Mouse (Mus musculus) embryonic fibroblast, embryonic 13.5 days (primary cell): ENCODE results near the gene Dpyd. TPM values are rescaled to one million over a fixed set of nuclear protein-coding genes. Genes with fewer than 3 reads are reported as not detected.

Experiments
- H3K27ac ChIP-seq: 2 replicates; pipeline ENCODE4 v1.5.1; 2012; ENCODE audit warnings: low read length, control low read depth, inconsistent platforms; ENCODE audit not compliant: insufficient read depth
- H3K4me1 ChIP-seq: 2 replicates; pipeline ENCODE4 v1.6.1; 2011; ENCODE audit warnings: low read length; ENCODE audit not compliant: control insufficient read depth, insufficient read depth
- H3K4me3 ChIP-seq: 2 replicates; pipeline ENCODE4 v1.5.1; 2011; ENCODE audit warnings: mild to moderate bottlenecking, control low read depth, low read length; ENCODE audit not compliant: insufficient read depth
- CTCF ChIP-seq: IDR thresholded peaks from 2 replicates; pipeline ENCODE4 v1.5.1; 2011; ENCODE audit warnings: mild to moderate bottlenecking, control low read depth, low read length, moderate library complexity, borderline replicate concordance; ENCODE audit not compliant: insufficient read depth
- POLR2A ChIP-seq: IDR thresholded peaks from 2 replicates; pipeline ENCODE4 v1.6.1; 2011; ENCODE audit warnings: low read depth, mild to moderate bottlenecking, control low read depth, low read length, moderate library complexity
- polyA plus RNA-seq: library from polyadenylated mRNA; stranded (reverse); fragments of >200 nt; gene quantifications from 2 replicates; pipeline ENCODE4 v1.2.4, GENCODE M21; 2011; ENCODE audit warnings: low read depth; ENCODE audit not compliant: missing spikeins, insufficient read length

Gene Dpyd
- polyA plus RNA-seq, 1 experiment = 2.2 TPM

GRCm38 (mm10) chr3:119064746-119065145 is 502.8 kb downstream of the Dpyd start:
- Histone ChIP-seq H3K27ac (no peak overlapping the region), H3K4me3 (no peak overlapping the region), H3K4me1 (no peaks in the 10 kb centered on the region)
- no peak for TF ChIP-seq POLR2A
- no peak for TF ChIP-seq CTCF

- Histone ChIP-seq H3K4me1 (no peaks in the 10 kb centered on the region), H3K4me3 (no peak overlapping the region), H3K27ac (no peak overlapping the region)
- TF ChIP-seq CTCF (no peak), POLR2A (no peak)
Observed at GRCm38 (mm10) chr3:119067221-119067620, 505.3 kb downstream of the Dpyd start.

GRCm38 (mm10) chr3:119086618-119087017 is 524.7 kb downstream of the Dpyd start:
- H3K27ac ChIP-seq = no peak overlapping the region
- TF ChIP-seq CTCF = no peak
- no peak for TF ChIP-seq POLR2A
- H3K4me3 ChIP-seq = no peak overlapping the region
- H3K4me1 ChIP-seq = no peaks in the 10 kb centered on the region

- Histone ChIP-seq H3K4me3 (no peak overlapping the region), H3K27ac (no peak overlapping the region), H3K4me1 (no peaks in the 10 kb centered on the region)
- TF ChIP-seq POLR2A (no peak), CTCF (no peak)
Observed at GRCm38 (mm10) chr3:119095223-119095886, 533.4 kb downstream of the Dpyd start.

- no peak overlapping the region for H3K4me3 ChIP-seq
- H3K27ac ChIP-seq = no peak overlapping the region
- TF ChIP-seq CTCF (no peak), POLR2A (no peak)
- H3K4me1 ChIP-seq = no peaks in the 10 kb centered on the region
Observed at GRCm38 (mm10) chr3:119126003-119126402, 564.1 kb downstream of the Dpyd start.

GRCm38 (mm10) chr3:119128076-119128475 is 566.1 kb downstream of the Dpyd start:
- TF ChIP-seq CTCF (no peak), POLR2A (no peak)
- Histone ChIP-seq H3K27ac (no peak overlapping the region), H3K4me3 (no peak overlapping the region), H3K4me1 (no peaks in the 10 kb centered on the region)

GRCm38 (mm10) chr3:119143034-119143433 is 581.1 kb downstream of the Dpyd start:
- no peak for TF ChIP-seq POLR2A
- no peak overlapping the region for H3K27ac ChIP-seq
- no peak overlapping the region for H3K4me3 ChIP-seq
- no peaks in the 10 kb centered on the region for H3K4me1 ChIP-seq

GRCm38 (mm10) chr3:119144788-119145187 is 582.9 kb downstream of the Dpyd start:
- TF ChIP-seq POLR2A (no peak), CTCF (no peak)
- Histone ChIP-seq H3K4me3 (no peak overlapping the region), H3K27ac (no peak overlapping the region), H3K4me1 (no peaks in the 10 kb centered on the region)

- no peak overlapping the region for H3K4me3 ChIP-seq
- H3K27ac ChIP-seq = no peak overlapping the region
- H3K4me1 ChIP-seq = no peaks in the 10 kb centered on the region
- TF ChIP-seq POLR2A (no peak), CTCF (no peak)
Observed at GRCm38 (mm10) chr3:119154604-119155444, 592.9 kb downstream of the Dpyd start.

- TF ChIP-seq CTCF (no peak), POLR2A (no peak)
- Histone ChIP-seq H3K4me3 (no peak overlapping the region), H3K27ac (no peak overlapping the region), H3K4me1 (no peaks in the 10 kb centered on the region)
Observed at GRCm38 (mm10) chr3:119158670-119159069, 596.7 kb downstream of the Dpyd start.
